In genomic region chr5:124529697-124530096, GRCm38 (mm10) we compare ENCODE assay signal across 8 mouse cellular contexts. TPM values are rescaled to one million over a fixed set of nuclear protein-coding genes. Genes with fewer than 3 reads are reported as not detected.
DNase-seq lines count a peak whose midpoint lies in the region; ATAC-seq lines count a peak whose summit lies in the region.

No protein-coding gene starts in this region.

- ATAC-seq in heart, embryonic 15.5 days (replicated peaks; ENCODE audit: insufficient number of reproducible peaks, insufficient read depth, low FRiP score, low read depth) = no peak
- no peak for ATAC-seq in limb, embryonic 11.5 days (ENCODE audit: insufficient number of reproducible peaks, low FRiP score, low TSS enrichment, low read depth)
- ATAC-seq in neural tube, embryonic 13.5 days (ENCODE audit: low read depth) = no peak

- H3K27ac ChIP-seq in heart, embryonic 15.5 days = peak overlapping the region; percentile 92
- no peak overlapping the region for H3K27ac ChIP-seq in limb, embryonic 11.5 days (replicated peaks; ENCODE audit: low read depth, low read length)
- H3K27ac ChIP-seq in neural tube, embryonic 13.5 days (replicated peaks) = no peak overlapping the region

- no peaks in the 10 kb centered on the region for H3K27me3 ChIP-seq in heart, embryonic 15.5 days
- H3K27me3 ChIP-seq in limb, embryonic 11.5 days (ENCODE audit: control insufficient read depth, insufficient read depth, low read length) = no peaks in the 10 kb centered on the region
- H3K27me3 ChIP-seq in neural tube, embryonic 13.5 days = no peaks in the 10 kb centered on the region

- no peaks in the 10 kb centered on the region for H3K9me3 ChIP-seq in heart, embryonic 15.5 days (replicated peaks)
- H3K9me3 ChIP-seq in limb, embryonic 11.5 days (ENCODE audit: control insufficient read depth, low read length) = no peaks in the 10 kb centered on the region
- H3K9me3 ChIP-seq in neural tube, embryonic 13.5 days = no peaks in the 10 kb centered on the region

- 46% methylated on average over 8 of the region's 8 CpGs for WGBS in heart, embryonic 15.5 days
- 55% methylated on average over 8 of the region's 8 CpGs for WGBS in limb, embryonic 11.5 days
- 63% methylated on average over 8 of the region's 8 CpGs for WGBS in neural tube, embryonic 13.5 days

- H3K36me3 ChIP-seq in heart, embryonic 15.5 days = no peaks in the 10 kb centered on the region
- no peaks in the 10 kb centered on the region for H3K36me3 ChIP-seq in limb, embryonic 11.5 days (ENCODE audit: control insufficient read depth, insufficient read depth, low read length)
- H3K36me3 ChIP-seq in neural tube, embryonic 13.5 days = peaks cover under 1% of the 10 kb centered on the region; the same call in 1 of the 2 replicates

- DNase-seq in heart, adult 18-20 months = peak; percentile 37 to 65
- DNase-seq in heart, postnatal 25 days (ENCODE audit: low spot score) = no peak
- no peak for DNase-seq in limb, embryonic 11.5 days (ENCODE audit: low spot score)
- DNase-seq in thymus, postnatal 0 days (ENCODE audit: low spot score) = no peak
- no peak for DNase-seq in frontal cortex, postnatal 25 days (ENCODE audit: low spot score in 2 of 2)
- DNase-seq in gastrocnemius, postnatal 10 days = no peak

- intact Hi-C loops in heart, postnatal 25 days (cut with DNase I) = loop anchor here (2.0 to 10.0 kb wide), 2 partner anchors 31 to 175 kb away; no protein-coding TSS in a partner anchor

- peak overlapping the region; percentile 80 for H3K9ac ChIP-seq in heart, embryonic 15.5 days
- no peak overlapping the region for H3K9ac ChIP-seq in limb, embryonic 11.5 days (ENCODE audit: low read length)
- H3K9ac ChIP-seq in neural tube, embryonic 13.5 days = peak overlapping the region; percentile 77

- H3K4me1 ChIP-seq in heart, embryonic 15.5 days (replicated peaks) = peaks cover 37% of the 10 kb centered on the region
- H3K4me1 ChIP-seq in limb, embryonic 11.5 days (ENCODE audit: control insufficient read depth, insufficient read depth, low read length) = peaks cover 25% of the 10 kb centered on the region
- peaks cover 38% of the 10 kb centered on the region for H3K4me1 ChIP-seq in neural tube, embryonic 13.5 days (replicated peaks)

- peak overlapping the region; percentile 89 for H3K4me3 ChIP-seq in heart, embryonic 15.5 days
- peak overlapping the region; percentile 84 for H3K4me3 ChIP-seq in limb, embryonic 11.5 days (ENCODE audit: low read depth, low read length)
- H3K4me3 ChIP-seq in neural tube, embryonic 13.5 days = peak overlapping the region; percentile 77

- peak overlapping the region; percentile 89 for H3K4me2 ChIP-seq in heart, embryonic 15.5 days
- H3K4me2 ChIP-seq in limb, embryonic 11.5 days (ENCODE audit: low read depth, severe bottlenecking) = peak overlapping the region; percentile 72
- H3K4me2 ChIP-seq in neural tube, embryonic 13.5 days = peak overlapping the region; percentile 81

RNA-seq across cellular contexts. Expression of gene Rilpl1, which starts 1.5 kb away (rescaled TPM):
- 100 to 1,000 TPM; 174 to 192 TPM for total RNA-seq in heart, adult 18-20 months (2021)
- 100 to 1,000 TPM; 191 to 222 TPM for total RNA-seq in heart, postnatal 25 days (2021)
- polyA plus RNA-seq in heart, embryonic 15.5 days (2015; fragmentation: Nextera tagmentation; extraction: Ambion mirVana) = 26.5 and 27.8 TPM in 2 replicates
- polyA plus RNA-seq in limb, embryonic 11.5 days (2014; fragmentation: Nextera tagmentation; extraction: Ambion mirVana) = 30.0 and 30.7 TPM in 2 replicates
- 14.4 and 16.3 TPM in 2 replicates for polyA plus RNA-seq in neural tube, embryonic 13.5 days (2015; fragmentation: Nextera tagmentation; extraction: Ambion mirVana)
- 4.6 and 4.8 TPM in 2 replicates for polyA plus RNA-seq in thymus, postnatal 0 days (2015; fragmentation: Nextera tagmentation; extraction: Ambion mirVana)
- 10 to 100 TPM; 48.9 to 49.3 TPM for total RNA-seq in gastrocnemius, postnatal 10 days (2021)

RNA-seq across cellular contexts. Expression of gene Tmed2, which starts 10.8 kb away (rescaled TPM):
- 100 to 1,000 TPM; 173 to 185 TPM for total RNA-seq in heart, adult 18-20 months (2021)
- 100 to 1,000 TPM; 165 to 178 TPM for total RNA-seq in heart, postnatal 25 days (2021)
- 409 and 423 TPM in 2 replicates for polyA plus RNA-seq in heart, embryonic 15.5 days (2015; fragmentation: Nextera tagmentation; extraction: Ambion mirVana)
- 501 and 517 TPM in 2 replicates for polyA plus RNA-seq in limb, embryonic 11.5 days (2014; fragmentation: Nextera tagmentation; extraction: Ambion mirVana)
- polyA plus RNA-seq in neural tube, embryonic 13.5 days (2015; fragmentation: Nextera tagmentation; extraction: Ambion mirVana) = 359 and 384 TPM in 2 replicates
- 489 and 490 TPM in 2 replicates for polyA plus RNA-seq in thymus, postnatal 0 days (2015; fragmentation: Nextera tagmentation; extraction: Ambion mirVana)
- total RNA-seq in gastrocnemius, postnatal 10 days (2021) = 100 to 1,000 TPM; 158 to 163 TPM

RNA-seq across cellular contexts. Expression of gene Ddx55, which starts 23.0 kb away (rescaled TPM):
- total RNA-seq in heart, adult 18-20 months (2021) = 1 to 10 TPM; 4.8 to 5.2 TPM
- total RNA-seq in heart, postnatal 25 days (2021) = 1 to 10 TPM; 5.4 to 6.0 TPM
- 6.7 and 8.7 TPM in 2 replicates for polyA plus RNA-seq in heart, embryonic 15.5 days (2015; fragmentation: Nextera tagmentation; extraction: Ambion mirVana)
- polyA plus RNA-seq in limb, embryonic 11.5 days (2014; fragmentation: Nextera tagmentation; extraction: Ambion mirVana) = 14.4 and 15.3 TPM in 2 replicates
- 24.3 and 24.6 TPM in 2 replicates for polyA plus RNA-seq in neural tube, embryonic 13.5 days (2015; fragmentation: Nextera tagmentation; extraction: Ambion mirVana)
- 16.5 and 19.7 TPM in 2 replicates for polyA plus RNA-seq in thymus, postnatal 0 days (2015; fragmentation: Nextera tagmentation; extraction: Ambion mirVana)
- 1 to 10 TPM; 4.9 to 6.0 TPM for total RNA-seq in gastrocnemius, postnatal 10 days (2021)

RNA-seq across cellular contexts. Expression of gene Snrnp35, which starts 46.8 kb away (rescaled TPM):
- 10 to 100 TPM; 14.0 to 14.2 TPM for total RNA-seq in heart, adult 18-20 months (2021)
- 10 to 100 TPM; 10.0 to 12.7 TPM for total RNA-seq in heart, postnatal 25 days (2021)
- polyA plus RNA-seq in heart, embryonic 15.5 days (2015; fragmentation: Nextera tagmentation; extraction: Ambion mirVana) = 19.2 and 20.7 TPM in 2 replicates
- 14.1 and 15.3 TPM in 2 replicates for polyA plus RNA-seq in limb, embryonic 11.5 days (2014; fragmentation: Nextera tagmentation; extraction: Ambion mirVana)
- 26.4 and 27.8 TPM in 2 replicates for polyA plus RNA-seq in neural tube, embryonic 13.5 days (2015; fragmentation: Nextera tagmentation; extraction: Ambion mirVana)
- polyA plus RNA-seq in thymus, postnatal 0 days (2015; fragmentation: Nextera tagmentation; extraction: Ambion mirVana) = 17.5 and 17.8 TPM in 2 replicates
- 10 to 100 TPM; 21.8 to 23.6 TPM for total RNA-seq in gastrocnemius, postnatal 10 days (2021)

RNA-seq across cellular contexts. Expression of gene Eif2b1, which starts 49.2 kb away (rescaled TPM):
- total RNA-seq in heart, adult 18-20 months (2021) = 10 to 100 TPM; 26.7 to 26.8 TPM
- 10 to 100 TPM; 27.8 to 33.3 TPM for total RNA-seq in heart, postnatal 25 days (2021)
- polyA plus RNA-seq in heart, embryonic 15.5 days (2015; fragmentation: Nextera tagmentation; extraction: Ambion mirVana) = 51.2 and 53.6 TPM in 2 replicates
- 83.1 and 85.1 TPM in 2 replicates for polyA plus RNA-seq in limb, embryonic 11.5 days (2014; fragmentation: Nextera tagmentation; extraction: Ambion mirVana)
- 67.6 and 82.6 TPM in 2 replicates for polyA plus RNA-seq in neural tube, embryonic 13.5 days (2015; fragmentation: Nextera tagmentation; extraction: Ambion mirVana)
- polyA plus RNA-seq in thymus, postnatal 0 days (2015; fragmentation: Nextera tagmentation; extraction: Ambion mirVana) = 69.5 and 71.1 TPM in 2 replicates
- total RNA-seq in gastrocnemius, postnatal 10 days (2021) = 10 to 100 TPM; 42.1 to 48.8 TPM

Comparison
In these comparisons a context has a peak if more than half of its experiments do, and no peak if none do; other contexts are left out.
1. DNase-seq: peak in heart, adult 18-20 months (2 of 2); none in heart, postnatal 25 days (single experiment), limb, embryonic 11.5 days (single experiment), thymus, postnatal 0 days (single experiment), frontal cortex, postnatal 25 days (0 of 2) and gastrocnemius, postnatal 10 days (single experiment).
2. Peak in every context shown above with its lines, with median percentiles within 50 percentile points of each other: H3K4me2 ChIP-seq and H3K4me3 ChIP-seq.